Mouse (Mus musculus) midbrain, postnatal 0 days (tissue): ENCODE data around the gene Cyb561a3. TPM values are rescaled to one million over a fixed set of nuclear protein-coding genes. Genes with fewer than 3 reads are reported as not detected.
A peak's percentile ranks its signal among the peaks of the same experiment; 100 is the strongest.

Source experiments
- ATAC-seq: fragments of 200-750 bp; cut with Nextera tagmentation; 2 replicates; pipeline ENCODE4 v1.8.0; 2017; ENCODE audit warnings: moderate number of reproducible peaks, mild to moderate bottlenecking, moderate TSS enrichment, moderate library complexity; ENCODE audit not compliant: low FRiP score
- DNase-seq: peaks from one replicate; pipeline ENCODE4 v3.0.0-alpha.2; 2015; ENCODE audit warnings: low spot score
- H3K27ac ChIP-seq: fragments of 300-500 bp; sonication (generic); 2 replicates; pipeline ENCODE4 v1.5.1; 2014; ENCODE audit warnings: low read depth, mild to moderate bottlenecking, low read length, mixed read lengths
- H3K27me3 ChIP-seq: fragments of 300-500 bp; sonication (generic); 2 replicates; pipeline ENCODE4 v1.6.1; 2014; ENCODE audit warnings: low read length, control low read depth, mixed read lengths; ENCODE audit not compliant: insufficient read depth
- H3K36me3 ChIP-seq: fragments of 300-500 bp; sonication (generic); 2 replicates; pipeline ENCODE4 v1.6.1; 2014; ENCODE audit warnings: low read length, control low read depth, mixed read lengths; ENCODE audit not compliant: insufficient read depth
- H3K4me1 ChIP-seq: fragments of 300-500 bp; sonication (generic); 2 replicates; pipeline ENCODE4 v1.6.1; 2014; ENCODE audit warnings: mild to moderate bottlenecking, control low read depth, antibody characterized with exemption, low read length, mixed read lengths; ENCODE audit not compliant: insufficient read depth
- H3K4me2 ChIP-seq: fragments of 300-500 bp; sonication (generic); 2 replicates; pipeline ENCODE4 v1.6.1; 2014; ENCODE audit warnings: low read depth, mild to moderate bottlenecking, low read length, mixed read lengths; ENCODE audit not compliant: poor library complexity, severe bottlenecking
- H3K4me3 ChIP-seq: fragments of 300-500 bp; sonication (generic); 2 replicates; pipeline ENCODE4 v1.5.1; 2014; ENCODE audit warnings: low read depth, mild to moderate bottlenecking, low read length, moderate library complexity
- H3K9ac ChIP-seq: fragments of 300-500 bp; sonication (generic); replicated peaks from 2 replicates; pipeline ENCODE4 v1.6.1; 2014; ENCODE audit warnings: mild to moderate bottlenecking, low read length, moderate library complexity, mixed read lengths; ENCODE audit not compliant: poor library complexity, severe bottlenecking
- H3K9me3 ChIP-seq: fragments of 300-500 bp; sonication (generic); 2 replicates; pipeline ENCODE4 v1.6.1; 2016; ENCODE audit warnings: low read length, control low read depth
- CTCF ChIP-seq: IDR thresholded peaks from 2 replicates; pipeline ENCODE4 v1.5.1; 2016; ENCODE audit warnings: antibody characterized with exemption, mild to moderate bottlenecking
- WGBS: fragments of 180-500 bp; shearing (Covaris S2); extraction: QIAGEN DNeasy Blood & Tissue Kit; methylation state at CpG from one replicate; pipeline ENCODE4 v1.1.7; 2014; 5-methylcytosine and 5-hydroxymethylcytosine counted together
- polyA plus RNA-seq: library from polyadenylated mRNA; unstranded; fragments of >200 nt; fragmentation: Nextera tagmentation; extraction: Ambion mirVana; gene quantifications from 2 replicates; pipeline ENCODE4 v1.2.1, GENCODE M21; 2015
- total RNA-seq: library from RNA; depleted of rRNA; stranded (reverse); fragments of >200 nt; gene quantifications from 2 replicates; pipeline ENCODE4 v1.2.3, GENCODE M21; 2014

Cyb561a3 gene
- total and polyA plus RNA-seq, 2 experiments from 2014 or later: 19.1 to 20.3 TPM

GRCm38 (mm10) chr19:10599648-10600047 is 22.7 kb downstream of the Cyb561a3 start:
- DNase-seq (no peak), ATAC-seq (no peak)
- no peaks in the 10 kb centered on the region for H3K9me3 ChIP-seq
- no peak for TF ChIP-seq CTCF
- H3K36me3 ChIP-seq: peaks cover 24% of the 10 kb centered on the region
- H3K4me2 ChIP-seq: no peak overlapping the region
- H3K4me1 ChIP-seq: peaks cover 4% of the 10 kb centered on the region
- no peak overlapping the region for H3K9ac ChIP-seq
- H3K4me3 ChIP-seq: no peak overlapping the region
- no peaks in the 10 kb centered on the region for H3K27me3 ChIP-seq
- WGBS: 91% methylated on average over 2 of the region's 2 CpGs
- no peak overlapping the region for H3K27ac ChIP-seq

DNA sequence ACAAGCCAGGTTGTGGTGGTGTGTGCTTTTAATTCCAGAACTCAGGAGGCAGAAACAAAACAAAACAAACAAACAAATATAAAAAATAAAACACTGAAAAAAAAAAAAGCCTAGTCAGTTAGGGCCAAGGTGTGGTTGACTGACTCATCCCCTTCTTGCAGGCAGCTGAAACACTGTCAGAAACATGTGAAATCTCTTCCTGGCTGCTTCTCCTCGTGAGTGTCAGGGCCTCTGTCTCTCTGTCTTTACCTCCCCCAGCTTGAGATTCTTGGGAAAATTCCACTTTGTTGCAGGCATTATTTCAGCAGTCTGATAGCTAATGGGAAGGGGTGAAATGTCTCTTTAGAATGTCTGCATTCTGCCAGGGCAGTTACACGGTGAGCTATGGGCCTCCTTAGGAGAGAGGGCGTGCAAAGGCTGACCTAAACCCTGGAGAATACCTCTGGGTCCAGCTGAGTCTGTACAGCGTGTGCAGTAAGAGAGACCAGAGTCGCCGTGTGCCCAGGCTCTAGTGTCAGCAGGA is 25.3 kb downstream of the Cyb561a3 start:
- Histone ChIP-seq H3K4me2 (peak overlapping the region; percentile 58), H3K4me1 (peaks cover 14% of the 10 kb centered on the region), H3K4me3 (peak overlapping the region; percentile 21; the same call in 1 of the 2 replicates), H3K27ac (peak overlapping the region; percentile 92), H3K36me3 (peaks cover 9% of the 10 kb centered on the region), H3K9ac (peak overlapping the region; percentile 56), H3K27me3 (no peaks in the 10 kb centered on the region), H3K9me3 (no peaks in the 10 kb centered on the region)
- ATAC-seq (no peak), DNase-seq (no peak)
- WGBS: 1% methylated on average over 6 of the region's 6 CpGs
- TF ChIP-seq CTCF: no peak

GRCm38 (mm10) chr19:10602787-10603186 is 25.8 kb downstream of the Cyb561a3 start:
- Histone ChIP-seq H3K4me3 (peak overlapping the region; percentile 21; the same call in 1 of the 2 replicates), H3K27ac (peak overlapping the region; percentile 92), H3K27me3 (no peaks in the 10 kb centered on the region), H3K9ac (peak overlapping the region; percentile 56), H3K4me1 (peaks cover 14% of the 10 kb centered on the region), H3K36me3 (peaks cover 13% of the 10 kb centered on the region), H3K4me2 (peak overlapping the region; percentile 58), H3K9me3 (no peaks in the 10 kb centered on the region)
- DNase-seq (peak; percentile 95), ATAC-seq (peak; percentile 60)
- WGBS: under 1% methylated on average over 9 of the region's 9 CpGs
- TF ChIP-seq CTCF: peak; percentile 90

- H3K27ac ChIP-seq: peak overlapping the region; percentile 94; the same call in 1 of the 2 replicates
- no peak overlapping the region for H3K4me2 ChIP-seq
- no peak overlapping the region for H3K4me3 ChIP-seq
- no peak for TF ChIP-seq CTCF
- H3K27me3 ChIP-seq: no peaks in the 10 kb centered on the region
- no peak for ATAC-seq
- H3K36me3 ChIP-seq: peaks cover 21% of the 10 kb centered on the region
- H3K9me3 ChIP-seq: no peaks in the 10 kb centered on the region
- peaks cover 14% of the 10 kb centered on the region for H3K4me1 ChIP-seq
- no peak for DNase-seq
- 0 out of 2 replicates have a peak overlapping the region, but pooled peaks have one; percentile 13 for H3K9ac ChIP-seq
- WGBS: 86% methylated on average over 18 of the region's 18 CpGs
Observed at GRCm38 (mm10) chr19:10603660-10604523, 26.9 kb downstream of the Cyb561a3 start.

DNA sequence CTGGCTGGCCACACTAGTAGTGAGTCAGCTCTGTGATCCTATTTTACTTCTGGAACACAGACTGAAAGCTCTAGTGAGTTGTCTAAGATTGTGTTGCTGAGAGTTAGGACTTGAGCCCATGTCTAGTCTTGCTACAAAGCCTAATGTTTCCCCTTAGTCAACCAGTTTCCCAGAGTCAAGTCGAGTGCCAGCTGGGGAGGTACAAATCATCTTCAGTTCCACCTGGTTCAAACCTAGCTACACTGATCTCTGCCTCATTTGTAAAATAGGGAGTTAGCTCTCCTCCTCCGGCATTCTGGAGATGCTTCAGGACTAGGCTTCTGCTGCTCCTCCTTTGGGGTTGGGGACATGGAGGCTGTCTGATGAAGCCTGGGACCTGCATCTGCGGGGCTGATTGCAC is 27.6 kb downstream of the Cyb561a3 start:
- H3K4me1 ChIP-seq: peaks cover 14% of the 10 kb centered on the region
- ATAC-seq (no peak), DNase-seq (no peak)
- peak overlapping the region; percentile 94 for H3K27ac ChIP-seq
- peak overlapping the region; percentile 81 for H3K9ac ChIP-seq
- H3K36me3 ChIP-seq: peaks cover 23% of the 10 kb centered on the region
- TF ChIP-seq CTCF: no peak
- H3K27me3 ChIP-seq: no peaks in the 10 kb centered on the region
- H3K9me3 ChIP-seq: no peaks in the 10 kb centered on the region
- H3K4me3 ChIP-seq: peak overlapping the region; percentile 80
- 55% methylated on average over 3 of the region's 3 CpGs for WGBS
- H3K4me2 ChIP-seq: peak overlapping the region; percentile 86
